Comparison of ENCODE assay signal across 8 mouse cellular contexts in the genomic region with DNA sequence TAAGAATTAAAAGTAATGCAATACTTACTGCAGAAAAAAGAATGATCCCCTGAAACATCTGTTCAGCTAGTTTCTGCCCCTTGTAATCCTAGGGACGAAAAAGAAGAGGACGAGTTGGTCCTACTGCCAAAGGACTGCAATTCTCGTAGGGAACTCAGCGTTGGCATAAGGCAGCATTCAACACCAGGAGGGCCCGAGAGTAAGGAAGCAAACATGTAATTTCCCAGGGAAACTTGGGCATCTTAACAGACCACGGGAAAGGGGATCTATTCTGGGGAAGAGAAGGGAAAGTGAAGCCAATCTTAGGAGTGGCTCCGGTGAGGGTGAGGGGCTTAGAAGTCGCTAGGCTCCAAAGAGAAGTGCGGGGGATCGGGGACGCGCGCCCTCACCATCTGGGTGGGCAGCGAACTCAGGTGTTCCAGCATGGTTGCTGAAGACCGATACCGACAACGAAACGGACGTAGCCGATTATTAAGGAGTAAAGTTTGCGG. TPM values are rescaled to one million over a fixed set of nuclear protein-coding genes. Genes with fewer than 3 reads are reported as not detected.
DNase-seq lines count a peak whose midpoint lies in the region; ATAC-seq and TF ChIP-seq lines count a peak whose summit lies in the region.

No protein-coding gene starts in this region.

- H3K27ac ChIP-seq in spleen, adult 2 months (ENCODE audit: insufficient read depth, low read length) = peak overlapping the region; percentile 61
- H3K27ac ChIP-seq in embryonic fibroblast, embryonic 13.5 days (ENCODE audit: insufficient read depth, low read length) = peak overlapping the region; percentile 69
- peak overlapping the region; percentile 93 for H3K27ac ChIP-seq in limb, embryonic 15.5 days
- peak overlapping the region; percentile 95 for H3K27ac ChIP-seq in stomach, embryonic 16.5 days (ENCODE audit: low read length)

- TF ChIP-seq POLR2A in spleen, adult 2 months (IDR thresholded peaks at IDR 0.05; ENCODE audit: low read depth, low read length) = no peak; the same call in 1 of the 2 replicates
- no peak for TF ChIP-seq POLR2A in embryonic fibroblast, embryonic 13.5 days (IDR thresholded peaks at IDR 0.05; ENCODE audit: low read depth, low read length)

- peaks cover 2% of the 10 kb centered on the region; the same call in 1 of the 2 replicates for H3K4me1 ChIP-seq in spleen, adult 2 months (ENCODE audit: control insufficient read depth, insufficient read depth, insufficient read length)
- no peaks in the 10 kb centered on the region for H3K4me1 ChIP-seq in embryonic fibroblast, embryonic 13.5 days (ENCODE audit: control insufficient read depth, insufficient read depth, low read length)
- peaks cover 14% of the 10 kb centered on the region for H3K4me1 ChIP-seq in limb, embryonic 15.5 days
- peaks cover 13% of the 10 kb centered on the region for H3K4me1 ChIP-seq in stomach, embryonic 16.5 days (ENCODE audit: control insufficient read depth, insufficient read depth, low read length)

- peak overlapping the region; percentile 93 for H3K4me3 ChIP-seq in spleen, adult 2 months (ENCODE audit: extremely low read depth, insufficient read depth, insufficient read length)
- peak overlapping the region; percentile 79 for H3K4me3 ChIP-seq in embryonic fibroblast, embryonic 13.5 days (ENCODE audit: insufficient read depth, low read length)
- H3K4me3 ChIP-seq in limb, embryonic 15.5 days = peak overlapping the region; percentile 99
- peak overlapping the region; percentile 97 for H3K4me3 ChIP-seq in stomach, embryonic 16.5 days (replicated peaks; ENCODE audit: low read length)

- TF ChIP-seq CTCF in spleen, adult 2 months (IDR thresholded peaks at IDR 0.05; ENCODE audit: extremely low read depth, insufficient read depth, insufficient read length, insufficient replicate concordance) = no peak
- no peak for TF ChIP-seq CTCF in embryonic fibroblast, embryonic 13.5 days (IDR thresholded peaks at IDR 0.05; ENCODE audit: borderline replicate concordance, insufficient read depth, low read length)

- DNase-seq in spleen, adult 2 months (ENCODE audit: low read depth in 1 of 2, low spot score in 2 of 2) = no peak
- DNase-seq in spleen, adult 12 weeks (ENCODE audit: low spot score) = no peak
- DNase-seq in layer of hippocampus, postnatal 25 days (ENCODE audit: extremely low spot score in 1 of 2, low spot score in 1 of 2) = no peak
- no peak for DNase-seq in cerebellum, adult 8-10 months
- DNase-seq in layer of hippocampus, adult 18-20 months (ENCODE audit: low spot score in 2 of 2) = no peak

- H3K4me2 ChIP-seq in limb, embryonic 15.5 days = peak overlapping the region; percentile 53
- H3K4me2 ChIP-seq in stomach, embryonic 16.5 days (ENCODE audit: low read depth, low read length) = peak overlapping the region; percentile 61

- no peaks in the 10 kb centered on the region for H3K27me3 ChIP-seq in spleen, adult 2 months (ENCODE audit: control insufficient read depth, insufficient read depth, low read length)
- no peaks in the 10 kb centered on the region for H3K27me3 ChIP-seq in limb, embryonic 15.5 days
- no peaks in the 10 kb centered on the region for H3K27me3 ChIP-seq in stomach, embryonic 16.5 days (ENCODE audit: control insufficient read depth, insufficient read depth, low read length)

- WGBS in spleen, adult 2 months = under 1% methylated on average over 21 of the region's 21 CpGs
- WGBS in limb, embryonic 15.5 days = under 1% methylated on average over 21 of the region's 21 CpGs
- WGBS in stomach, embryonic 16.5 days = under 1% methylated on average over 21 of the region's 21 CpGs

- H3K9me3 ChIP-seq in limb, embryonic 15.5 days = no peaks in the 10 kb centered on the region
- no peaks in the 10 kb centered on the region for H3K9me3 ChIP-seq in stomach, embryonic 16.5 days (replicated peaks; ENCODE audit: control insufficient read depth, low read length)

- H3K9ac ChIP-seq in limb, embryonic 15.5 days = peak overlapping the region; percentile 89
- H3K9ac ChIP-seq in stomach, embryonic 16.5 days (ENCODE audit: low read length) = peak overlapping the region; percentile 97

- 0 out of 2 replicates have a peak, but pooled peaks cover 1% of the 10 kb centered on the region for H3K36me3 ChIP-seq in spleen, adult 2 months (ENCODE audit: control insufficient read depth, insufficient read depth, low read length)
- peaks cover 13% of the 10 kb centered on the region; the same call in 1 of the 2 replicates for H3K36me3 ChIP-seq in limb, embryonic 15.5 days
- no peaks in the 10 kb centered on the region for H3K36me3 ChIP-seq in stomach, embryonic 16.5 days (ENCODE audit: control insufficient read depth, insufficient read depth, low read length)

- ATAC-seq in limb, embryonic 15.5 days (ENCODE audit: insufficient number of reproducible peaks, low FRiP score, low TSS enrichment, low read depth) = no peak; the same call in 1 of the 2 replicates
- ATAC-seq in stomach, embryonic 16.5 days (ENCODE audit: insufficient read depth, low FRiP score) = no peak

RNA-seq across cellular contexts. Expression of gene Glt8d1, which starts 0.3 kb away (rescaled TPM):
- 5.4 and 7.4 TPM in 2 replicates for polyA plus RNA-seq in spleen, adult 2 months (2012; rRNA removed)
- 64.2 and 76.1 TPM in 2 replicates for polyA plus RNA-seq in embryonic fibroblast, embryonic 13.5 days (2011; ENCODE audit: insufficient read length, low read depth, missing spikeins)
- polyA plus RNA-seq in limb, embryonic 15.5 days (2015; fragmentation: Nextera tagmentation; extraction: Ambion mirVana) = 62.8 and 67.4 TPM in 2 replicates
- polyA plus RNA-seq in stomach, embryonic 16.5 days (2015; fragmentation: Nextera tagmentation; extraction: Ambion mirVana) = 54.1 and 57.9 TPM in 2 replicates
- 10 to 100 TPM; 35.7 to 49.0 TPM for total RNA-seq in layer of hippocampus, postnatal 25 days (2021)
- 10 to 100 TPM; 38.4 to 39.4 TPM for total RNA-seq in layer of hippocampus, adult 18-20 months (2021)

RNA-seq across cellular contexts. Expression of gene Spcs1, which starts 0.6 kb away (rescaled TPM):
- polyA plus RNA-seq in spleen, adult 2 months (2012; rRNA removed) = 49.4 and 50.8 TPM in 2 replicates
- 465 and 483 TPM in 2 replicates for polyA plus RNA-seq in embryonic fibroblast, embryonic 13.5 days (2011; ENCODE audit: insufficient read length, low read depth, missing spikeins)
- polyA plus RNA-seq in limb, embryonic 15.5 days (2015; fragmentation: Nextera tagmentation; extraction: Ambion mirVana) = 417 and 446 TPM in 2 replicates
- polyA plus RNA-seq in stomach, embryonic 16.5 days (2015; fragmentation: Nextera tagmentation; extraction: Ambion mirVana) = 427 and 483 TPM in 2 replicates
- total RNA-seq in layer of hippocampus, postnatal 25 days (2021) = 100 to 1,000 TPM; 171 to 189 TPM
- 100 to 1,000 TPM; 149 to 170 TPM for total RNA-seq in layer of hippocampus, adult 18-20 months (2021)

RNA-seq across cellular contexts. Expression of gene Pbrm1, which starts 18.1 kb away (rescaled TPM):
- polyA plus RNA-seq in spleen, adult 2 months (2012; rRNA removed) = 9.2 and 14.4 TPM in 2 replicates
- 83.9 and 99.0 TPM in 2 replicates for polyA plus RNA-seq in embryonic fibroblast, embryonic 13.5 days (2011; ENCODE audit: insufficient read length, low read depth, missing spikeins)
- polyA plus RNA-seq in limb, embryonic 15.5 days (2015; fragmentation: Nextera tagmentation; extraction: Ambion mirVana) = 106 and 117 TPM in 2 replicates
- polyA plus RNA-seq in stomach, embryonic 16.5 days (2015; fragmentation: Nextera tagmentation; extraction: Ambion mirVana) = 93.2 and 99.2 TPM in 2 replicates
- 10 to 100 TPM; 55.3 to 59.0 TPM for total RNA-seq in layer of hippocampus, postnatal 25 days (2021)
- total RNA-seq in layer of hippocampus, adult 18-20 months (2021) = 10 to 100 TPM; 52.0 to 56.4 TPM

RNA-seq across cellular contexts. Expression of gene Gnl3, which starts 18.1 kb away (rescaled TPM):
- 13.0 and 16.3 TPM in 2 replicates for polyA plus RNA-seq in spleen, adult 2 months (2012; rRNA removed)
- polyA plus RNA-seq in embryonic fibroblast, embryonic 13.5 days (2011; ENCODE audit: insufficient read length, low read depth, missing spikeins) = 151 and 168 TPM in 2 replicates
- 105 and 113 TPM in 2 replicates for polyA plus RNA-seq in limb, embryonic 15.5 days (2015; fragmentation: Nextera tagmentation; extraction: Ambion mirVana)
- polyA plus RNA-seq in stomach, embryonic 16.5 days (2015; fragmentation: Nextera tagmentation; extraction: Ambion mirVana) = 99.4 and 100.0 TPM in 2 replicates
- 10 to 100 TPM; 36.0 to 57.6 TPM for total RNA-seq in layer of hippocampus, postnatal 25 days (2021)
- total RNA-seq in layer of hippocampus, adult 18-20 months (2021) = 10 to 100 TPM; 42.6 to 45.7 TPM

RNA-seq across cellular contexts. Expression of gene Nek4, which starts 49.7 kb away (rescaled TPM):
- polyA plus RNA-seq in spleen, adult 2 months (2012; rRNA removed) = 1.7 and 2.0 TPM in 2 replicates
- polyA plus RNA-seq in embryonic fibroblast, embryonic 13.5 days (2011; ENCODE audit: insufficient read length, low read depth, missing spikeins) = 7.5 and 9.6 TPM in 2 replicates
- 10.1 and 11.2 TPM in 2 replicates for polyA plus RNA-seq in limb, embryonic 15.5 days (2015; fragmentation: Nextera tagmentation; extraction: Ambion mirVana)
- polyA plus RNA-seq in stomach, embryonic 16.5 days (2015; fragmentation: Nextera tagmentation; extraction: Ambion mirVana) = 10.3 and 10.5 TPM in 2 replicates
- 10 to 100 TPM; 16.9 to 17.0 TPM for total RNA-seq in layer of hippocampus, postnatal 25 days (2021)
- total RNA-seq in layer of hippocampus, adult 18-20 months (2021) = 10 to 100 TPM; 18.2 to 20.4 TPM
